Mouse (Mus musculus) heart, adult 11 months (tissue): ENCODE measurements at regions not wholly inside any gene's neighbourhood (a gene's known extent, or its start where the extent isn't known, plus 50 kb on each side); places are given as distances from the start of the nearest gene placed in this dataset.

Experiments
- DNase-seq: peaks from one replicate; pipeline ENCODE4 v3.0.0; 2022

DNA sequence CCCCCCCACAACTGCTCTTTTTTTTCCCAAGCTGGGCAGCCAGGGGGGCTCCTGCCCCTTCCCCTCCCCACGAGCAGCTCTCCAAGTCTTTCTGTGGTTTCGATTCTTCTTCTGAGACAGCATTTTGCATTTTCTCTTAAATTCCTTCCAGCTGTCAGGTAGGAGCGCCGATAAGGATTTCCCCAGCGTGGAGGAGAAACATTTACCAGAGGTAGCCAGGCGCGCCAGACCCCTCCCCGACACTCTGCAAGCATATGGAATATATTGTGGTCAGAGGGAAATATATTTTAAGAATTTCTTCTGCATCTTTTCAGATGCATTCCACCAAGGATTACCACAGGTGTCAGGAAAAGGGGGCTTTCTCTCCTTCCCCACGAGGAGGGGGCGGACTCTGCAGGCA, 111.9 kb downstream of the Tbx5 start:
- no peak for DNase-seq

DNA sequence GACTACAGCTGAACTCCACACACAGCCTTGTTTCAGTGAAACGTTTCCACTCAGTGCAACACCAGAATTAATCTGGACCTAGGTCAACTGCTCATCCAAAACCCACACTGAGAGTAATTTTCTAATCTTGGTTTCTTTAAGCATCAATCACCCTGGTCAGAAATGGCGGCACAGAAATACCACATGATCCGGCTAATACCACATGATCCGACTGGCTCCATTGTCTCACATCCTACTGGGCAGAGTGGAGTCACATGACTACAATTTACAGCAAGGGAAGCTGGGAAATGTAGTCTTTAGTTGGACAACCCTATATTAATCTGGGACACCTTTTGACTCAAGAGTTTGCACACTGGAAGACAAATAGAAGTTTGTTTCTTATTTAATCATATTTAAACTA, 115.9 kb downstream of the Tbx5 start:
- DNase-seq = no peak

DNA sequence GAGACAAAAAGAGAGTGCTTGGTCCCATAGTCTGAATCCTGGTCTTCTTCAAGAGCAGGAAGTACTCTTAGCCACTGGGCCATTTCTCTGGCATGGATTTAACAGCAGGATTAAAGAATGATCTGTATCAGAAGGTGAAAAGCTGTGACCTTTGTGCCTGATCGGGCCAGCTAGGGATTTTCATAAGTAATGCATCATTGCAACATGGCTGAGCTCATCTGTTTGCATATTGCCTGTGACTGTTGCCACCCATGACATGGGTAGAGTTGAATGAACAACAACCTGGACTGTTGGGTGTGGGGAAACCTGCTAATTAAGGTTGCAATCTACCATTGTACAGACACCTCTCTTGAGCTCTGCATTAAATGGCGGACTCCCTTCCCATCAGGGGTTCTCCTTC, 119.6 kb downstream of the Tbx5 start:
- DNase-seq = no peak

DNA sequence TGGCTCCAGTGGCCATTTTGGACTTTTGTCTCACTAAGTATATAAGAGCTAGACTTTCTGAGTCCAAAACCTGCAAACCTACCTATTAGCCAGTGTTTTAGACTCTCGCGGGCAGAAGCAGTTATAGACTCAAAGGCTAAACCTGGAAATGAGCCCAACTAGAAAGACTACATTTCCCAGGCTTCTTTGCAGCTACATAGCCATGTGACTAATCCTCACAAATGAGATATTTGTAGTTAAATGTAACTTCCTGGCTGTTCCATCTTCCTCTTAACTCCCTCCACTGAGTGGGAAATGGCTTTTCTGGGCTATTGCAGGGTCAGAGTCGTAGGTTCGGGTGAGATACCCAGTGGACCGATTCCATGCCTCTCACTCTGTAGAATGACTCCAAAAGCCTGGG, 120.7 kb downstream of the Tbx5 start:
- DNase-seq = no peak

DNA sequence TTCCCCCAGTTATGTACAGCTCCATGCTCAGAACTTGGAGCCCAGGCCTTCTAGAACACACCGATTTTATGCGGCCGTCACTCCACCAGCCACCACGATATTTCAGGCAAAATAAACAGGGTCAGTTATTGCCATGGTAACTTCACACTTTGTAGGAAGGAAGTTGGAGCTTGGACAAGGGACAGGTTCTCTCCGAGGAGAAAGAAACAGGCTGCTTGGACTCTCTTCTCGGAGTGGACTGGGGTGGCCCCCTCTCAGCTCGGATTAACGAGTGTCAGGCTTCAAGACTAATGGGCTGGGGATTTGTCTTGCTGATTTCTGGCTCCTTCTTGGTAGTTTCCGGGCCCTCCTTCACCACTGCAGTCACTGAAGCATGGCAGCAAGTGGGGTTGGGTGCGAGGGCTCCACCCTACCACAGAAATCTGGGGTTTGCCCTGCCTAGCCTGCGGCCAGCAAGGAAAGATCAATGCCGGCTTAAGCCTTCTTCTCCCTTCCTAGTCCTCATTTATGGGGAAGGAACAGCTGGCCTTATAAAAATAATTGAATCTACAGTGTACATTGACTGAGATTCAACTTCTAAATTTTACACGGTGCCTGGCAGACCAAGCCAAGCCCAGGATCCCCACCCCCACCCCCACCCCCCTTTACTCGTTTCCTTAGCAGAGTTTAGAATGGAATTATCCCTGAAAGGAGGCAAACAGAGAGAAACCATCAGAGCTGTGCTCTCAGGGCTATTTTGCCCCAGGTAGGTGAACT, 121.5 kb downstream of the Tbx5 start:
- DNase-seq = no peak

DNA sequence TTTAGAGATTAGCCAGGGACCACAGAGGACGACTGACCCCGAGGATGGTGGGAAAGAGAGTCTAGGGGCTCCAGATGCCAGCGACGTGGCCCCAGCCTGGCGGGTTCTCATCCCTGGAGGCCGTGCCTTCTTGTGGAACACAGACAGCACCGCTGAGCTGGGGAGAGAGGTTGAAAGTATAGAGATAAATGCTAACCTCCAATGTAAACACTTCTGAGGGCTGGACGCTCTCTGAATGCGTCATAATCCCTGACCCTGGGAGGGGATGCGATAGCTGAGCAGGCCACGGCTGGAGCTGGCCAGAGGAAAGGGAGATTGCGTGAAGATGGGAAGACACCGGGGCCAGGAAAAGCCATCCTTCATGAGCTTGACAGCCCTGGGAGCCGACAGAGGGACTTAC, 126.5 kb downstream of the Tbx5 start:
- DNase-seq = no peak

DNA sequence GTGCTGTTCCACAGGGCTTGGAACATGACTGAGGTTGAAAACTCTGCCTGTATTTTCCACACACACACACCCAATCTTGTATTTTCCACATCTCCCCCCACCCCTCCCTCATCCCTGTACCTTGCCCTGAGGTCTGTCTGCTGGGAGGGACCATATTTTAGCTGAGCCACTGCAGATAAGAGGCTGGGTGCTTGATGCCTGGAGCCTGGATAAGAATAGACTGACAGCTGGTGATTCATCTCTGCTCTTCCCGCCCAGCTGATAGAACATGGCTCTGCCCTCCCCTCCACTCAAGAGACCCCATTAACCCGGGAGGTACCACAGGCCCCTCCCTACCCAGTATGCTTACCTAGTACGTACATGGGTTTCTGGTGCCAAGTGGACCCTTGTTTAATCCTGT, 132.3 kb downstream of the Tbx5 start:
- no peak for DNase-seq

DNA sequence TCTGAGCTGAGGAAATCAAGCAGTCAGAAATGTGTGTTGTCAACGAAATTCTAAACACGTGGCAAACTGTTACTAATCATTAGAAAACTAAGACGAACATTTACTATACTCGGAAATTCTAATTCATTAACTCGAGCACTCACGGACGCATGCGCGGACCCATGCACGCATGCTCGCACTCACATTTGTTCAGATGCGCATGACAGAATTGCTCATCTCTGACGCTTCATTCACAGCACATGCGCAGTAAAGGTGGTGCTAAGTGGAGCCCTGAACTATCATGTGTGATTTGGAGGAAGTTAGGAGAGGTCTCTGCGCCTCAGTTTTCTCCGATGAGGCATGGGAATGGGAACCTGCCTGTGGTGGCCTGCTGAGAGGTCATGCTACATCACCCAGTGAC, 138.8 kb downstream of the Tbx5 start:
- no peak for DNase-seq

DNA sequence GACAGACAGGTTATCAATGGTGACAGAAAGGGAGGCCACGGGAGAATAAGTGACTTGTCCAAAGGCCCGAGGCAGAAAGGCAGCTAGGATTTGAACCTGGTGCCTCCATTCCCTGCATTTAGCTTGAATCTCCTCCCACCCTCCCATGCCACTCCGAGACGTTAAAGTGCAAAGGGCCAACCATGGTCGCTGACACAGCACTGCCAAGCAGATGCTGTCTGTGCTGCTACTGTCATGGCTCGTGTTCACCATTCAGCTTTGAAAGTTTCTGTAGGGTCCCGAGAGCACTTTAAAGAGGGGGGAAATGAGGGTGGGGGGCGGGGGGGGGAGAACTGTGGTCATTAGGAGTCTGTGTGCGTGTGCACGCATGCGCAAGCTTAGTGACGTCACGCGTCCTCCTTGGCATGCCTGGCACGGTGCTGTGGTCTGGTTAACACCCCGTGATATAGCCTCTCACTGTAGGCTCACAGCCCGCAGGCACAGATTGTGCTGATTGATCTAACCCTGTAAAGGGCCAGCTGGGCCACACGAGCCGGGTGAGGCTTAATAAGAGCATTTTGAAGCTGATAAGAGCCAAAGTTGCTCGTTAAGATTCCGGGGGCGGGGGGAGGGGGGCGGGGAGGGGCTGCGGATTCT, 140.5 kb downstream of the Tbx5 start:
- DNase-seq = no peak

DNA sequence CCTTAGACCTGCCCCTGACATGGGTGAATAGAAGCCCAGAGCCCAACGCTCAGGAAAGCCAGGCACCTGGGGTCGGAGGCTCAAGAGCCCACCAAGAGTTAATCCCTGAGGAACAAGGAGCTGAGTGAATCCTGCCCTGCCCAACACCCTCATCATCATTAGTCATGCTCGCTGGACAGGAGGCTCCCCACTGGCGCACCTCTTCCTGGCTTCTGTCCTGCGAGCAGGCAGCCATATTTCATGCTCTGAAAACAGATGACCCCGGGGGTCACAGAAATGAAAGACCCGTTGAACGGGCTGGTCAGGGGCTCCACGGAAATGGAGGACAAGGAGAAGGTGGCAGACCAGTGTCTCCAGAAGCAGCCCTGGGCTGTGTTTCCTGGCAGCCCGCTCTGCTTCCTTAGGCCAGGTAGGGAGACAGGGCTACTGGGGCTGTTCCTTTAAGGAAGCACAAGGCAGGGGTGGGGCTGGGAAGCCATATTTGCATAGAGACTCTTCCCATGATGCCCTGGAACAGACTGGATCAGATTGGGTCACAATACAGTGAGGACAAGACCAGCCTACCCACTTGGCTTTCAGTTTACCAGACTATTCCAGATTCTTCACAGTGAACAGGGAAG, 138.1 kb upstream of the Rbm19 start:
- no peak for DNase-seq

DNA sequence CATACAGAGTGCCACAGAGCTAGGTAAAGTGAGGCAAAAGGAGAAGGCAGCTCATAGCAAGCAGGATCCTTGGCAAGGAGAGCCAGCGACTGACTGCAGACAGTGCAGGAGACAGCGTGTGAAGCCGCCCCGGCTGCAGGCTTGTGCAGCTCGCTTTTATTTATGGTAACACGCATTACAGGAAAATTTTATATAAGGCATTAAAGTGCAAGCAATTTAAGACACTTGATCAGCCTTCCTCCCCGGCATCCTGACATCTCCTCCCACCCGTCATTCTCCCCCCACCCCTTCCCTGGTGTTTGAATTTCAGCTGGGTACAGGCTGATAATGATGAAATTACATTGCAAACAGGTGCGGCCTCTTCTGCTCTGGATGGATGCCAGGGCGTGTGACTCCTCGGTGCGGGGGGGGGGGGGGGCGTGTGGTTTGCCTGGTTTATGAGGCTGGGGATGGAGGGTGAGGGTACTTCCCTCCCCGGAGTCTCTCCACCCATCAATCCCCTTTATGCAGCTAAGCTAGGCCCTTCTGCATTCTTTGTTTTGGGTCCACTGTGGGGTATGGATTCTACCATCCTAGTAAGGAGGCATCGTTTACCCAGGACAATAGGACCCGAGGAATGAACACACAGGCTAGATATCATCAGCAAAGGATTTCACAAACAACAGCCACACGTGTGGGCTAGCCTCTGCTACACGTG, 135.0 kb upstream of the Rbm19 start:
- DNase-seq = no peak

DNA sequence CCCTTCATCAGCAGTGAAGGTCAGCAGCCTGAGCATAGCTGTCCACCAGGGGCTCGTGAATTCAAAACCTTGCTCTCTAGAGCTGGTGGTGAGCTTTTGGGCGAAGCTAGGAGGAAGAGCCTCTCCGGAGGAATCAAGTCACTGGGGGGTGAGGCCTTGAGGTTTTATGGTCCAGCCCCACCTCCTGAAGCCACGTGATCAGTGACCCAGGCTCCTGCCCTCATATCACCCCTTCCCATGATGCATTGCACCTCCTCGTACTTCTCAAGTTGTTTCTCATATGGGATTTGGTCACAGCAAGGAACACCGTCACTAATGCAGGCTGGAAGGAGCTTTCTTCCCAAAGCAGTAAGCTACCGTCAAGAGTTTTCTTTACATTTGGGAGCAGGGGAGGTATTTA, 132.1 kb upstream of the Rbm19 start:
- DNase-seq = no peak

DNA sequence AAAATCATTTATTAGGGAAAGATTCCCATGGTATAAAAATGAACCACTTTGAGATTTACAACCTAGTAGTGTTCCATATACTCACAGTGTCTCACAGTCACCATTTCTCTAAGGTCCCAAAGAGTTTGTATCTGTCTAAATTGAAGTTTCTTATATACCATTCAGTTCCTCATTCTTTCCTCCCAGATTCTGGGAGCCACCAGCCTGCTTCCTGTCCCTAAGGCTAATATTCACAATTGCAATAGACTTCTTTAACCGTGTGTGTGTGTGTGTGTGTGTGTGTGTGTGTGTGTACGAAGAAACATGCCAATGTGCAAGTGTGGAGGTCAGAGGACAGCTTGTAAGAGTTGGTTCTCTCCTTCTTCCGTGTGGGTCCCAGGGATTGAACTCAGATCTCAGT, 124.1 kb upstream of the Rbm19 start:
- no peak for DNase-seq

DNA sequence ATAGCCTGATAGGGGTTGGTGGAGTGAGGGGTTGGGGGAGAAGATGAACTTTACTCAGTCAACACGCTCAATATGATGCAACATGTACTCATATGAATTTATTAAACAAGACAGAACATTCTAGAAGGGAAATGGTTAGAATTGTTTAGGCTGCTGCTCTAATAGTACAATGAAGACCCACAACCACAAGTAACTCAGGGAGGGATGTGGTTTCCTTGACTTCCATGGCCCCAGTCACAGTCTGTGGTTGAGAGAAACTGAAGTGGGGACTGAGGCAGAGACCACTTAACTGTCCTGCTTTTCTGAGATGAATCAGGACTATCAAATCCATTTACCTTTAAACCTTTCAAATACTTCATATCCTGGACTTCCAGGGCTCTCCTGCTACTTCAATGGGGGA, 120.5 kb upstream of the Rbm19 start:
- DNase-seq = no peak

DNA sequence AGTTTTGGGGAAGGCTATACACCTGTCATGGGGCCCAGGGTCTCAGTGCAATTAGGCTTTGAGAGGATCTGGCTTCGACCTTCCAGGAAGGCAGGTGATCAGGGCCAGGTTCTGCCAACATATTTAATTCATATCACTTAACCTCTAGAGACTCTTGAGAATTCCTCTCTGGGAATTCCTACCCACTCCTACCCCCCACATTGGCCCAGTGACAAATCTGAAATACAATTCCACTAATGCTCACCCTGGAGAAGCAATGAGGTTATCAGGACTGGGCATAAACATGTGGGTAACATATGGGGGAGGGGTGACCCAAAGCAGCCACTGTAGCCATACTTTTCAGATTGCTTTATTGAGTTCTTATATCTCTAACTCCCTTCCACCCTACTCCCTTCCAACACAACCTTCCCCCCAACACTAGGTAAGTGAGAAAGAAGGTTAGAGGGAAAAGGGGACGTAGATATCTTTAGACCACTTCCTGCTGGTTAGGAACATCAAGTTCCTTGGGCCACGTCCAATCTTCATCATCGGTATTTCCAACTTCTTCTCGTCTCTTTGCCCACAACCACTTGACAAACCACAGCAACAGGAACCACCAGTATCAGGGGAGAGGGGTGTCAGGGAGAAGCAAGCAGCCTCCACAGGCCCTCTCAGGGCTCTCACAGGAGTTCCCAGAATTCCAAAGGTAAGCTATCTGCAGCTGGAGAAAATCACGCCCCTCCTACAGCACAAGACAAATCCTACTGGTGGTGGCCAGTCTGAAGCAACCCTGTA, 110.4 kb upstream of the Rbm19 start:
- no peak for DNase-seq

DNA sequence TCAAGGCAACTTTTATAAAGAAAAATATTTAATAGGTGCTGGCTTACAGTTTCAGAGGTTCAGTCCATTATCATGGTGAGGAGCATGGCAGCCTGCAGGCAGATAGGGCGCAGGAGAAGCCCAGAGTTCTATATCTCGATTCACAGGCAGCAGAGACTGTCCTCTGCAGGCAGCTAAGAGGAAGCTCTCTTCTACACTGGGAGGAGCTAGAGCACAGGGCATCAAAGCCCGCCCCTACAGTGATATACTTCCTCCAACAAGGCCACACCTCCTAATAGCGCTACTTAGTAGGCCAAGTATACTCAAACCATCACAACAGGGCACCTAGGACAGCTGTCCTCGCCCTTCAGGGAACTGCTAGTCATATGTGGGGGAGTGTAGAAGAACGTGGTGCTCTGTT, 108.5 kb upstream of the Rbm19 start:
- DNase-seq = no peak

DNA sequence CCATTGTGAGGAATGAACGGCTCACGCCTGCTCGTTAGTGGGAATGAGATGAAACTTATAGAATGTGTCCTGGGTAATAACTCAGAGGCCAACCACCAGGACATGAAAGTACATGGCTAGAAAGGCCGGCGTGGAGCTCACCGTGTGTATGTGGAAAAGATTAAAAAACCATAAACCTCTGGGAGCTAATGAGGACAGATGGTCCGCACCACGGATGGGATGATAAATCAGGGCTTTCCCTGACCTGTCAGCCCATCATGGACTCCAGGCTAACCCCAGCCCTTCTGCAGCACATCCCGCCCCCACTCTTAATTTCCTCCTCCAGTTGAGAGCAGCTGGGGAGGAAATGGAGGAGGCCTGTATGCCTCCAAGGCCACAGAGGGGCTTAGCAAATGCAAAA, 108.0 kb upstream of the Rbm19 start:
- DNase-seq = no peak

DNA sequence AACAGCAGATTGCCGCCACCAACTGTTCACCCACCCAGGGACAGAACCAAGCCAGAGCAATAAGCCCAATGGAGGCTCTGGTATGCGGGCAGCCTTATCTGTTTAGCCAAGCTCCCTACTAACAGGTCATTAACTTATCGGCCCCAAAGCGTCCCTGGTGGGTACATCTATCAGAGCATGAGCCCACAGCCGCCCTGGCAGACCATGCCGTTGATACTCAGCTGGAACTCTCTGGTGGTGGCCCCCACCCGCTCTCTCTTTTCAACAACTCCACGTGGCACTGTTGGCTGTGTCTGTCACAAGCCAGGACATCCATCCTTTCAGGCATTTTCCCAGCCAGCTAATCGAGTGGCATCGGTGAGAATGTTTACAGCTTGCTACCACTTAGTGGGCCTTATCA, 100.8 kb upstream of the Rbm19 start:
- DNase-seq = peak; percentile 88

DNA sequence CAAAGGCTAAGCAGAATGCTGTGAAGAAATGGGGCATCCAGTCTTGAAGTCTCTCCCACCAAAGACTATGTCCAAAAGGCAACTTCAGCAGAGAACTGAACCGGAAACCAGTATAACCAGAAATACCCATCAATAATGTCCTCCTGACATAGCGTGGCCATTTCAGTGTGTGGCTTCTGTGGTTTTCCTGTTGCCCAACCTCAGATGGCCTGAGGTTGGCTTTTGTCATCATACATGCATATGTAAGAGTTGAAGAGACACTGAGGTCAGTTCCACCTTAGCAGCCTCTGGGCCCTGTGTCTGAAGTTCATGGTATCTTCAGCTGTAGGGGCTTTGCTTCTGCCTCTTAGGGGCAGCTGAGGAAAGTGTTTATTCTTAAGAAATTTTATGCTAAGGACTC, 98.1 kb upstream of the Rbm19 start:
- DNase-seq = no peak

DNA sequence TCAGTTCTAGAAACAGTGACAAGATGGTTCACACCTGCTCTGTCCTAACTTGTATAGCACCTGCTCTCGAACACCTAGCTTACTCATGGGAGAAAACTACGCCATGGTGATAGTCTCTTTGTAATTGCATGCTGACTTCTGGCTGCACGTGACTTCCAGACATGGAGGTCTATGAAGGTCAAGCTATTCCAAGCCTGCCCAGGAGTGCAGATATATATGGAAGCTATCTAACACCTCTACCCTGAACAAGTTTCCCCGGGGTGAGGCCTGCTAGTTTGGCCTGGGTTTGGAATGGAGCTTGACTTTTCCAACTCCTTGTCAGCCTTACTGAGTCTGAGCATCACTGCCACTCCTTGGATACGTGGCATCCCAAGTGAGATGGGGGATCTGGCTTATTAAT, 95.5 kb upstream of the Rbm19 start:
- DNase-seq = no peak

DNA sequence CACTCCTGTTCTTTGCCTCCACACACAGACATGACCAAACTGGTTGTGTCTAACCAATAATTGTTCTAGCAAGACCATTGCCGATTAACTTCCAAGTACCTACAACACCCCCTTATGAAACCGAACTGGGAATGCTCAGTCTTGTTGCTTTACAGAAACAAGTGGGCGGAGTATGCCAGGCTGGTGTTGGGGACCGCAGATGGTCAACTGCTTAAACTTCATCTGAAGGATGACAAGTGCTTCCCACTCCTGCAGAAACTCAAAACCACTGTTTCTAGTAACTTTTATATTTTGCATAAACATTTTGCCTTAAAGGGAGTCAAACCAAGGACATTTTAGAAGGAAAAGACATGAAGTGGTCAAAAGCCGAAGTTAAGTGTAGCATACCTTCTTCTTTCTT, 94.0 kb upstream of the Rbm19 start:
- no peak for DNase-seq

DNA sequence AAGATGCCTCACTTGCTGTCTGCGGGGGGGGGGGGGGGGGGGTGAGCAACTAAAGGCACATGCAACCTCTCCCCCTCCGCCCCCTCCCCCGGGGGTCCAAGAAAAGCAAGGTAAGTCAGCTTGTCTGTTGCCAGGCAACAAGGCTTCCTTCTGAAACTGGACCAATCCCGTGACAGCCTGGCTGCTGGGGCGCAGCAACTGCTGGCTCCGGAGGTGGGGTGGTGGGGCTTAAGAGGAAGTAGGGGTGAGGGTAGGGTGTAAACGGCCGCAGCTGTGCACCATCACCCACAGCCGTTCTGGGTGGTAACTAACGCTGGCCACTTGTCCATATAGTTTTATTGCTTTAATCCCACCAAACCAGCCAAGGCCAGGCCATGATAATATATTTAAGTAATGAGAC, 92.2 kb upstream of the Rbm19 start:
- DNase-seq = no peak

DNA sequence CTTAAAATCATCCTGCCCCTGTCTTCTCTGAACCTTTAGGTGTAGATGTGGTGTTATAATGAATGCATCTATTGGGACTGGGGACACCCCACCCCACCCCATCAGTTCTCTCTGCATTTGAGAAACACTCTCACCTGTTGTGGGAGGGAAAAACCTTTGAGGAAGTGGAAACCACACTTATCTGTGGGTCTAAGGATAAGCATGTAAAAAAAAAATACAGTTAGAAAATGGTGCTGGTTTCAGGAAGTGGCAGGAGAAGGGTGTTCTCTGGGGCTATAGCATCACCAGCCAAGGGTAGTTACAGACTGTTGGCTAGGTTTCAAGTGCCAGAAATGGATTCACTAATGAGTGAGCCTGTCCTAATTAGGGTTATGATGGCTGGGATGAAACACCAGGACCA, 91.1 kb upstream of the Rbm19 start:
- DNase-seq = no peak
